Mouse (Mus musculus): ENCODE results near the gene Taf4. TPM values are rescaled to one million over a fixed set of nuclear protein-coding genes. Genes with fewer than 3 reads are reported as not detected.
A peak's percentile ranks its signal among the peaks of the same experiment; 100 is the strongest.

The Taf4 gene
- polyA plus RNA-seq, 1 experiment from 2014 or later = 2.8 TPM

GRCm38 (mm10) chr2:179867669-179868068 lies 108.8 kb downstream of the Taf4 start:
- 47% methylated on average over 3 of the region's 3 CpGs for WGBS
- H3K4me2 ChIP-seq (replicated peaks; ENCODE audit: low read depth, low read length) = no peak overlapping the region
- no peaks in the 10 kb centered on the region for H3K27me3 ChIP-seq (replicated peaks; ENCODE audit: insufficient read depth, low read length)
- H3K27ac ChIP-seq (ENCODE audit: low read length) = no peak overlapping the region
- no peaks in the 10 kb centered on the region for H3K9me3 ChIP-seq (ENCODE audit: low read length)
- H3K4me3 ChIP-seq (ENCODE audit: low read depth, low read length) = no peak overlapping the region
- DNase-seq (ENCODE audit: low spot score) (no peak), ATAC-seq (0 out of 2 replicates have a peak, but pooled peaks have one; percentile 21)
- no peaks in the 10 kb centered on the region for H3K4me1 ChIP-seq (ENCODE audit: insufficient read depth, low read depth, low read length)
- H3K9ac ChIP-seq (replicated peaks; ENCODE audit: low read depth) = no peak overlapping the region
- TF ChIP-seq EP300 (IDR thresholded peaks at IDR 0.05) (no peak), CTCF (IDR thresholded peaks at IDR 0.05) (no peak)
- H3K36me3 ChIP-seq (ENCODE audit: insufficient read depth, low read length) = no peaks in the 10 kb centered on the region

- DNase-seq (ENCODE audit: low spot score) (no peak), ATAC-seq (no peak)
- Histone ChIP-seq H3K36me3 (ENCODE audit: insufficient read depth, low read length) (no peaks in the 10 kb centered on the region), H3K9me3 (ENCODE audit: low read length) (no peaks in the 10 kb centered on the region), H3K4me1 (ENCODE audit: insufficient read depth, low read depth, low read length) (no peaks in the 10 kb centered on the region), H3K4me3 (ENCODE audit: low read depth, low read length) (no peak overlapping the region), H3K9ac (replicated peaks; ENCODE audit: low read depth) (no peak overlapping the region), H3K27me3 (replicated peaks; ENCODE audit: insufficient read depth, low read length) (no peaks in the 10 kb centered on the region), H3K4me2 (replicated peaks; ENCODE audit: low read depth, low read length) (no peak overlapping the region), H3K27ac (ENCODE audit: low read length) (no peak overlapping the region)
- TF ChIP-seq EP300 (IDR thresholded peaks at IDR 0.05) (no peak), CTCF (IDR thresholded peaks at IDR 0.05) (peak; percentile 48)
- 62% methylated on average over 5 of the region's 5 CpGs for WGBS
Measured at GRCm38 (mm10) chr2:179865097-179865496, 111.3 kb downstream of the Taf4 start.

- ATAC-seq (no peak), DNase-seq (ENCODE audit: low spot score) (no peak)
- no peak for TF ChIP-seq EP300 (IDR thresholded peaks at IDR 0.05)
- TF ChIP-seq CTCF (IDR thresholded peaks at IDR 0.05) = peak; percentile 65
- no peak overlapping the region for H3K4me2 ChIP-seq (replicated peaks; ENCODE audit: low read depth, low read length)
- no peaks in the 10 kb centered on the region for H3K27me3 ChIP-seq (replicated peaks; ENCODE audit: insufficient read depth, low read length)
- no peak overlapping the region for H3K27ac ChIP-seq (ENCODE audit: low read length)
- 66% methylated on average over 3 of the region's 3 CpGs for WGBS
- H3K36me3 ChIP-seq (ENCODE audit: insufficient read depth, low read length) = no peaks in the 10 kb centered on the region
- H3K4me3 ChIP-seq (ENCODE audit: low read depth, low read length) = no peak overlapping the region
- no peak overlapping the region for H3K9ac ChIP-seq (replicated peaks; ENCODE audit: low read depth)
- H3K4me1 ChIP-seq (ENCODE audit: insufficient read depth, low read depth, low read length) = no peaks in the 10 kb centered on the region
- H3K9me3 ChIP-seq (ENCODE audit: low read length) = no peaks in the 10 kb centered on the region
Measured at GRCm38 (mm10) chr2:179863266-179863665, 113.2 kb downstream of the Taf4 start.

- WGBS = 52% methylated on average over 3 of the region's 3 CpGs
- no peak for DNase-seq (ENCODE audit: low spot score)
- Histone ChIP-seq H3K9me3 (ENCODE audit: low read length) (no peaks in the 10 kb centered on the region), H3K9ac (replicated peaks; ENCODE audit: low read depth) (no peak overlapping the region), H3K36me3 (ENCODE audit: insufficient read depth, low read length) (no peaks in the 10 kb centered on the region), H3K4me1 (ENCODE audit: insufficient read depth, low read depth, low read length) (no peaks in the 10 kb centered on the region), H3K4me2 (replicated peaks; ENCODE audit: low read depth, low read length) (no peak overlapping the region), H3K4me3 (ENCODE audit: low read depth, low read length) (no peak overlapping the region), H3K27ac (ENCODE audit: low read length) (no peak overlapping the region), H3K27me3 (replicated peaks; ENCODE audit: insufficient read depth, low read length) (no peaks in the 10 kb centered on the region)
- no peak for ATAC-seq
- TF ChIP-seq CTCF (IDR thresholded peaks at IDR 0.05) (no peak), EP300 (IDR thresholded peaks at IDR 0.05) (no peak)
Measured at GRCm38 (mm10) chr2:179862676-179863075, 113.8 kb downstream of the Taf4 start.

Other genes with a start within 250 kb of the Taf4 start
- 6.5 and 7.0 TPM in 2 replicates for gene Lsm14b, start 48.3 kb upstream of the Taf4 start, polyA plus RNA-seq (2015; fragmentation: Nextera tagmentation; extraction: Ambion mirVana)
- 334 and 385 TPM in 2 replicates for gene Psma7, start 65.8 kb upstream of the Taf4 start, polyA plus RNA-seq (2015; fragmentation: Nextera tagmentation; extraction: Ambion mirVana)
- 2.0 and 2.4 TPM in 2 replicates for gene Ss18l1, start 65.9 kb upstream of the Taf4 start, polyA plus RNA-seq (2015; fragmentation: Nextera tagmentation; extraction: Ambion mirVana)
- gene Mtg2, start 93.9 kb upstream of the Taf4 start, polyA plus RNA-seq (2015; fragmentation: Nextera tagmentation; extraction: Ambion mirVana) = 18.7 and 18.9 TPM in 2 replicates
- 0.14 TPM in 1 of 2 replicates, not detected in the other for gene Hrh3, start 127.8 kb upstream of the Taf4 start, polyA plus RNA-seq (2015; fragmentation: Nextera tagmentation; extraction: Ambion mirVana)
- 35.3 and 36.1 TPM in 2 replicates for gene Osbpl2, start 142.7 kb upstream of the Taf4 start, polyA plus RNA-seq (2015; fragmentation: Nextera tagmentation; extraction: Ambion mirVana)
- 119 and 136 TPM in 2 replicates for gene Adrm1, start 194.8 kb upstream of the Taf4 start, polyA plus RNA-seq (2015; fragmentation: Nextera tagmentation; extraction: Ambion mirVana)
- 83.7 and 85.3 TPM in 2 replicates for gene Lama5, start 249.2 kb upstream of the Taf4 start, polyA plus RNA-seq (2015; fragmentation: Nextera tagmentation; extraction: Ambion mirVana)

Measured in lung, postnatal 0 days (tissue).